Mouse (Mus musculus) liver, embryonic 14.5 days (tissue): ENCODE data around the gene Cyp4f15.

Experiments used
- CTCF ChIP-seq: IDR thresholded peaks from 2 replicates; pipeline ENCODE4 v1.5.1; 2016; ENCODE audit warnings: antibody characterized with exemption, low read depth, control low read depth
- EP300 ChIP-seq: IDR thresholded peaks from 2 replicates; pipeline ENCODE4 v1.6.1; 2016; ENCODE audit warnings: antibody characterized with exemption, low read depth

GRCm38 (mm10) chr17:32658246-32658645 is 27.2 kb upstream of the Cyp4f15 start:
- TF ChIP-seq CTCF (no peak), EP300 (no peak)
